ENCODE assay signal across 9 mouse cellular contexts in genomic region chr19:3638698-3639097, GRCm38 (mm10). TPM values are rescaled to one million over a fixed set of nuclear protein-coding genes. Genes with fewer than 3 reads are reported as not detected.
A peak's percentile ranks its signal among the peaks of the same experiment; 100 is the strongest.
DNase-seq lines count a peak whose midpoint lies in the region; ATAC-seq and TF ChIP-seq lines count a peak whose summit lies in the region.
"Had no signal": no experiment of that assay in that cellular context is flagged by ENCODE, and none has a peak within 500 bp of the region (broad histone marks: within the 10 kb centered on the region; RNA-seq: fewer than 3 reads in every experiment).

No protein-coding gene starts in this region.

- no peaks in the 10 kb centered on the region for H3K9me3 ChIP-seq in embryonic facial prominence, embryonic 13.5 days
- H3K9me3 ChIP-seq in lung, postnatal 0 days (ENCODE audit: low read length): no peaks in the 10 kb centered on the region
- H3K9me3 ChIP-seq: G1E had no signal

- ATAC-seq in embryonic facial prominence, embryonic 13.5 days (ENCODE audit: insufficient number of reproducible peaks, insufficient read depth, low FRiP score, low TSS enrichment, low read depth): no peak
- peak; percentile 71 for ATAC-seq in lung, postnatal 0 days

- TF ChIP-seq CTCF in lung, postnatal 0 days (IDR thresholded peaks at IDR 0.05): peak; percentile 33

- no peaks in the 10 kb centered on the region for H3K27me3 ChIP-seq in embryonic facial prominence, embryonic 13.5 days
- H3K27me3 ChIP-seq in lung, postnatal 0 days (replicated peaks; ENCODE audit: insufficient read depth, low read length): no peaks in the 10 kb centered on the region

- DNase-seq in left cerebral cortex, adult 18-20 months (ENCODE audit: low spot score in 2 of 2): peak; percentile 25 to 39
- no peak for DNase-seq in left cerebral cortex, adult 8-10 months (ENCODE audit: low spot score in 2 of 2)
- DNase-seq in heart, postnatal 10 days: peak; percentile 64 to 71
- peak; percentile 84 for DNase-seq in kidney, postnatal 14 days
- peak; percentile 81 for DNase-seq in lung, postnatal 0 days (ENCODE audit: low spot score)
- DNase-seq in skeletal muscle tissue, adult 2 months (ENCODE audit: low read depth, low spot score): peak; percentile 31
- DNase-seq in B cell, adult 2 months: no peak

- peak overlapping the region; percentile 72 for H3K27ac ChIP-seq in embryonic facial prominence, embryonic 13.5 days
- peak overlapping the region; percentile 68 for H3K27ac ChIP-seq in lung, postnatal 0 days (ENCODE audit: low read length)

- TF ChIP-seq EP300 in lung, postnatal 0 days (IDR thresholded peaks at IDR 0.05): no peak

- H3K9ac ChIP-seq in embryonic facial prominence, embryonic 13.5 days: peak overlapping the region; percentile 57; the same call in 1 of the 2 replicates
- no peak overlapping the region for H3K9ac ChIP-seq in lung, postnatal 0 days (replicated peaks; ENCODE audit: low read depth)

- WGBS in embryonic facial prominence, embryonic 13.5 days: 43% methylated on average over 8 of the region's 8 CpGs
- WGBS in lung, postnatal 0 days: 10% methylated on average over 8 of the region's 8 CpGs

- peaks cover 83% of the 10 kb centered on the region for H3K4me1 ChIP-seq in embryonic facial prominence, embryonic 13.5 days
- H3K4me1 ChIP-seq in lung, postnatal 0 days (ENCODE audit: insufficient read depth, low read depth, low read length): peaks cover 30% of the 10 kb centered on the region; the same call in 1 of the 2 replicates

- H3K4me3 ChIP-seq in embryonic facial prominence, embryonic 13.5 days: no peak overlapping the region
- H3K4me3 ChIP-seq in lung, postnatal 0 days (ENCODE audit: low read depth, low read length): no peak overlapping the region

- peaks cover 41% of the 10 kb centered on the region for H3K36me3 ChIP-seq in embryonic facial prominence, embryonic 13.5 days
- 0 out of 2 replicates have a peak, but pooled peaks cover 1% of the 10 kb centered on the region for H3K36me3 ChIP-seq in lung, postnatal 0 days (ENCODE audit: insufficient read depth, low read length)
- H3K36me3 ChIP-seq: G1E had no signal

- H3K4me2 ChIP-seq in embryonic facial prominence, embryonic 13.5 days: no peak overlapping the region
- H3K4me2 ChIP-seq in lung, postnatal 0 days (replicated peaks; ENCODE audit: low read depth, low read length): no peak overlapping the region

- intact Hi-C loops in heart, postnatal 10 days (cut with DNase I): no loop called here

RNA-seq across cellular contexts. Expression of gene Lrp5, which starts 47.7 kb away (rescaled TPM):
- 1 to 10 TPM; 7.3 to 8.3 TPM for total RNA-seq in left cerebral cortex, adult 18-20 months (2021)
- 10 to 100 TPM in 1 of 4 experiments, 1 to 10 TPM in 3; 7.9 to 10.6 (median 8.4) TPM for total RNA-seq in left cerebral cortex, adult 8-10 months (2022)
- polyA plus RNA-seq in embryonic facial prominence, embryonic 13.5 days (2015; fragmentation: Nextera tagmentation; extraction: Ambion mirVana): 7.3 and 7.9 TPM in 2 replicates
- 10 to 100 TPM; 50.6 to 51.0 TPM for total RNA-seq in heart, postnatal 10 days (2021)
- polyA plus RNA-seq in lung, postnatal 0 days (2015; fragmentation: Nextera tagmentation; extraction: Ambion mirVana): 4.1 and 5.1 TPM in 2 replicates

Comparison
In these comparisons a context has a peak if more than half of its experiments do, and no peak if none do; other contexts are left out.
1. DNase-seq: peak in left cerebral cortex, adult 18-20 months (2 of 2), heart, postnatal 10 days (2 of 2), kidney, postnatal 14 days (single experiment), lung, postnatal 0 days (single experiment) and skeletal muscle tissue, adult 2 months (single experiment); none in left cerebral cortex, adult 8-10 months (0 of 2) and B cell, adult 2 months (0 of 2).
2. RNA of gene Lrp5, which starts 47.7 kb away (total RNA-seq): 50.6 to 51.0 TPM in heart, postnatal 10 days; 7.9 to 10.6 TPM in left cerebral cortex, adult 8-10 months and 7.3 to 8.3 TPM in left cerebral cortex, adult 18-20 months; every median in the first group is over 4 times any median in the second.